Mouse (Mus musculus) Patski (cell line): ENCODE results near the gene Camta1. TPM values are rescaled to one million over a fixed set of nuclear protein-coding genes. Genes with fewer than 3 reads are reported as not detected.
A peak's percentile ranks its signal among the peaks of the same experiment; 100 is the strongest.

Source experiments
- ATAC-seq: fragments of 100-300 bp; one replicate; pipeline ENCODE4 v1.8.0; 2021
- CTCF ChIA-PET: fragments of 350-600 bp; sonication (Branson Sonifier 250); formaldehyde crosslinking; loops from one replicate; lab custom pipeline; 2022; ENCODE audit warnings: inconsistent platforms; lab: Charles Lee
- POLR2A ChIA-PET: fragments of 350-600 bp; sonication (Branson Sonifier 250); formaldehyde crosslinking; loops from one replicate; lab custom pipeline; 2022; ENCODE audit warnings: antibody characterized with exemption, inconsistent platforms; lab: Charles Lee
- DNase-seq: peaks from one replicate; pipeline ENCODE4 v3.0.0-alpha.2; 2011; ENCODE audit warnings: low read depth, low spot score
- H3K27me3 ChIP-seq: fragments of 371-371 bp; one replicate; pipeline ENCODE4 v1.5.1; 2021
- CTCF ChIP-seq: fragments of 100-300 bp; IDR thresholded peaks from one replicate; pipeline ENCODE4 v1.5.1; 2021
- in situ Hi-C: fragments of 300-500 bp; cut with MboI; formaldehyde crosslinking; loops from 3 replicates; pipeline ENCODE4 v1.11.1; 2018; ENCODE audit warnings: low pct_unique_long_range_greater_than_20kb, mixed read lengths
- polyA plus RNA-seq: library from polyadenylated mRNA; unstranded; gene quantifications from one replicate; pipeline ENCODE4 v1.2.3, GENCODE M21; 2021

The Camta1 gene
- polyA plus RNA-seq, 1 experiment from 2014 or later = 28.0 TPM

DNA sequence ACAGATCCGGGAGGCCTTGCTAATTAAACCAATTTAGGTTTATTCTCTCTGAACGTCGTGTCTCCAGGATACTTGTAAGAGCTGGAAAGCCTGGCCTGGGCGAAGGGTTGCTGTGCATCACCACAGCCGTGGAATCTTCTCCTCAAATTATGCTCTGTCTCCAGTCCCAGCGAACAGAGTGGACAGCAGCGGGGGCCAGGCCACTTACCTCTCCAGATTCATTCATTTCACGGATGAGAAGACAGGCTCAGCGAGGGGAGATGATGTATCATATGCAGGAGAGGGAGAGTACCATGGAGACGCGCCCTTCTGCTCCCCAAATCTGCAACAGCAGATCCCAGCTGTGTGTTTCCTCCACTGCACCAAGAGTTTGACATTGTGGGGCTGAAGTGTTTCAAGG is 711.6 kb downstream of the Camta1 start:
- H3K27me3 ChIP-seq = peaks cover 18% of the 10 kb centered on the region
- ATAC-seq (no peak), DNase-seq (no peak)
- in situ Hi-C loops = loop anchor here (25.0 kb wide), 1 partner anchor 737 kb away; no protein-coding TSS in a partner anchor
- no peak for TF ChIP-seq CTCF
- POLR2A ChIA-PET = no interaction called here
- CTCF ChIA-PET = interaction anchor here (1.1 kb wide), 1 partner anchor 8 kb away, joined by 3 read pairs; no protein-coding TSS in a partner anchor

DNA sequence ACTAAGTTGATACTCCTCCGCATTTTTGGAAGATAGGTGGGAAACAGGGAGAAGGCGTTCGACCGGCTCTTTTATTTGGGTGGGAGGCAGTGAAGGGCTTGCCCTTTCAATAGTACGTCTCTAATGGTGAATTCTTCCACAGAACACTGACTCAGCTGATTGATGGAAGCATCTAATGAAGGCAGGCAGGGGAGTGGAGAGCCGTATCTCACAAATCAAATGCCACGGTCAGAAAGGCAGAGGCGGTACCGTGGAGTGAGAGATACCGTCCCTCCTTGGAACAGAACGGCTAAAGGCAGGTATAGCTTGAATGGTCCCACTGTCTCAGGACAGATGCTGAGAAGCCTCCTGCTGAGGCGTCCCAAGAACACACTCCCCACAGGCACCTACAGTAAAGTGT is 714.1 kb downstream of the Camta1 start:
- ATAC-seq (no peak), DNase-seq (no peak)
- CTCF ChIA-PET = no interaction called here
- in situ Hi-C loops = loop anchor here (10.0 kb wide), 1 partner anchor 183 kb away; no protein-coding TSS in a partner anchor
- TF ChIP-seq CTCF = no peak
- POLR2A ChIA-PET = no interaction called here
- peaks cover 13% of the 10 kb centered on the region for H3K27me3 ChIP-seq

DNA sequence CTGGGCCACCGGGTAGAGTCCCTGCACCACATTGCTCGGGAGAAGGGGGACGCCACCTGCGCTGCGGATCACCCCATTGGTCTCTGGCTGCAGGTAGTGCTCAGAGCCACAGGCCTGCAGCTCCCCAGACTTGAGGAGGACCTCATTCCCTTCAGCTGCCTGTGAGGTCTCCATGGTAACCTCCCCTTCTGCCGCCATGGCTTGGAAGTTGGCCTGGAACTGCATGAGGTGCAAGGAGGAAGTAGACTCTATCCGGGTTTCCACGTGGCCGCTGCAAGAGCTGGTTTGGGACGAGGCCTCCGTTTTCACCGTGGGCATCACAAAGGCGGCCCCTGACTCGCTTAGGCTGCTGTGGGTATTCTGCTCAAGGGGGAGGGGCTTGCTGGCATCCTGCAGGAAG is 717.6 kb downstream of the Camta1 start:
- ChIA-PET CTCF (interaction anchor here (1.2 kb wide), 1 partner anchor 710 kb away, joined by 3 read pairs; no protein-coding TSS in a partner anchor), POLR2A (no interaction called here)
- in situ Hi-C loops = loop anchor here (5.0 to 10.0 kb wide), 2 partner anchors 67 to 179 kb away; no protein-coding TSS in a partner anchor
- ATAC-seq (no peak), DNase-seq (no peak)
- H3K27me3 ChIP-seq = peaks cover 17% of the 10 kb centered on the region
- TF ChIP-seq CTCF = no peak

DNA sequence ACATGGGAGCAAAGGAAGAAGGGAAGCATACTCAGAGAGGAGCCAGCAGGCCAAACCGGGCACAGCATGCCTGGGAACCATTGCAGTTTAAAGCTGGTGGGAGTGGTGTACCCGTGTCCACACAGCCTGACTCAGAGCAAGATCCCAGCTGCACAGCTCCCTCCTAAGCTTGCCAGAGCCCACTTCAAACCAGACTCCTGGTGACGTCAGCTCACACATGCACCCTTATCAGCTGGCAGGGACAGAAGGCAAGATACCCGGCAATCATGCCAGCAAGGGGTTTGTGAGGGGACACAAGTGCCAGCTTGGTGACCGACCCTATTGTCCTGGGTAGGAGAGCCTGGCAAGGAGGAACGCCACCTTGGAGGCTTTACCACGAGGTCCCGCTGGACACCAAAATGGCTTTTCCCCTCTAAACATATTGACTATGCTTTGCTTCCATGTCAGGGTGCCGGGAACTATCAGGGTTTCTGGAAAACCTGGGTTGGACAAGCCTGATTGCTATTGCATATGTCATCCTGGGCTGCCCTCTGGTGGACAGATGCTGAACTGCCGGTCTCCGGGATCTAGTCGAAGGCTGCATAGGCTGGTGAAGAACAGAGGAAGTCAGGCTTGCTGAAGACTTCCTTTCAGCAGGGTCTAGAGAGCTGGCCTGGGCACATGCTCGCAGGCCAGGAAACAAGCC is 720.3 kb downstream of the Camta1 start:
- no peak for TF ChIP-seq CTCF
- POLR2A ChIA-PET = no interaction called here
- no peak for DNase-seq
- H3K27me3 ChIP-seq = peaks cover 19% of the 10 kb centered on the region
- CTCF ChIA-PET = interaction anchor here (1.0 to 3.2 kb wide), 6 partner anchors 9 to 71 kb away, joined by 3 to 10 read pairs (median 4); no protein-coding TSS in a partner anchor
- in situ Hi-C loops = loop anchor here (5.0 to 10.0 kb wide), 2 partner anchors 64 to 177 kb away; no protein-coding TSS in a partner anchor
- ATAC-seq = peak; percentile 61

DNA sequence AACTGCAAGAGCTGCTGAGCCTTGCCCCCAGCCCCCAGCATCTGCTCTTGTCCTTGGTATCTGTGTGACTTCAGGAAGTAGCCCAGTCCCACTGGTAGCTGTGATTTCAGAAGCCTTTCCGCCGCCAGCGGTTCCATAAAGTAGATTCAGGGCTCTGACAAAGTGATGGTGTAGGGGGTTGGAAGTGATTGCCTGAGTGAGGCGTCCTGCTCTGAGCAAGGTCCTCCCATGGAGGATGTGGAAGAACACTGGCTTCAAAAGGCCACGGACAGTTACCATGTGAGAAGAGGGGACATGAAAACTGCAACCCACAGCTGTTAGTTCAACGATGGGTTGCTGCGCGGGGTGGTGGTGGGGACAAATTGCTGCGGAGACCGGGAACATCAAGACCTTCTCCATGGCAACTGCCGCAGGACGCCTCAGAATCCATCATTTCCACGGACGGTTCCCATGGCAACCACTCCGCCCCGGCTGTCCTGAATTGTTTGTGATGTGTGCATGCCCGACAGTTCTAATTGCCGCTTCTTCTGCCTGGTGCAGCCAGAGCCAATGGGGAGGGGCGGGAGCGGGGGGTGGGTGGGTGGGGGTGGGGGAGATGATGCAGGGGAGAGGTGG is 721.2 kb downstream of the Camta1 start:
- ATAC-seq = no peak

DNA sequence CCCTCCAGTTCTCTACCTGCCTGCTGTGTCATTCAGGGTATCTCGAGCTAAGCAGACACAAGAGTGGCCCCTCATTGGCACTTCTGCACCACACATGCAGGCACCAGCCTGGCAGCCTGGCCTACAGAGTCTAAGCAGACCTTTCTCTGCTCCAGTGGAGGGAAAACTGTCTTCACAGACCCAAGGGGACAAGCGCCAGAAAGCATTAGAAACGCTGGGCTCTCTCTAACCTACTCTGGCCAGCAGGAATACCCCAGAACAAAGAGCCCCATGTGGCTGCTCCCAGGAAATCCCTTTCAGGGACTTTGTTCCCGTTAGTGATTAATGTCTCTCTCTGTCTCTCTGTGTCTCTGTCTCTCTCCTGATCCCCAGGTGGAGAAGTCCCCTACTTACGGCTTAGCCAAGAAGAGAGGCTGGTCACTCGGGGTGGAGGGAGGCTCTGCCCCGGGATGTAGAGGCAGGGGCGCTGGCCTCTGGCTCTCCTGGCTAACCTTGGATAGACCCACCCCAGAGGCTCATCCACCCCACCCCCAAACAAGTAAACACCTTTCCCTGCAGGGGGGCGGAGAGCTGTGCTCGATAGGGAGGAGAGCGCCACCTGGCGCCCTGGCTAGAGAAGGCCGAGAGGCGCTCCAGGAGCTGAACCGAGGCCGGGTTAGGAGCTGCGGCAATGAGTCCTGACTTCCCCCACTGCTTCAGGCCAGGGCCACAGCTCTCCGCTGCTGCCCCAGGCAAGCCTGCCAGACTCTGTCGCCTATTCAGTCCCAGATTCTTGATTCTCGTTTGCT is 722.4 kb downstream of the Camta1 start:
- ChIA-PET POLR2A (no interaction called here), CTCF (interaction anchor here (0.7 to 3.2 kb wide), 16 partner anchors 16 to 86 kb away, joined by 3 to 11 read pairs (median 4); no protein-coding TSS in a partner anchor)
- TF ChIP-seq CTCF = no peak
- DNase-seq (no peak), ATAC-seq (no peak)
- in situ Hi-C loops = no loop called here
- peaks cover 26% of the 10 kb centered on the region for H3K27me3 ChIP-seq

More for the DNA sequence above, 721.2 kb downstream of the Camta1 start:
- no peak for DNase-seq
- no peak for TF ChIP-seq CTCF
- POLR2A ChIA-PET = no interaction called here
- H3K27me3 ChIP-seq = peaks cover 19% of the 10 kb centered on the region
- CTCF ChIA-PET = interaction anchor here (0.8 to 3.2 kb wide), 12 partner anchors 15 to 76 kb away, joined by 3 to 11 read pairs (median 4); no protein-coding TSS in a partner anchor
- in situ Hi-C loops = loop anchor here (5.0 to 10.0 kb wide), 2 partner anchors 63 to 176 kb away; no protein-coding TSS in a partner anchor

DNA sequence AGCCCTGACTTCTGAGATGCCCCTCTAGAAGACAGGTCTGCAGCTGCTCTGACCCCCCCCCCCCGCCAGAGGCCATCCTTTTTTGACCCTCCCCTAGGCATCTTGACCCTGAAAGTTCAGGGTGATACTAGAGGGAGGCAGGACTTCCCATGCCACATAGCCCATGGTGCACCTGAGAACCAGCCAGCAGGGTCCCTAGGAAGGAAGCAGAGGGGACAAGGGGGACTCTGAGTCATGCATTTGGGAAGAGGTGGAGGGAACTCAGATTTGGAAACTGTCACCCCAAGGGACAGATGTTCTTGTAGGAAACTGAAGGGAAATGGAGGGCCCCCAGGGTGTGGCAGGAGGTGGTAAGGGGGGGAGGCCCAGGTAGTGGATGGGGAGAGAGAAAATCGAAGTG is 723.1 kb downstream of the Camta1 start:
- DNase-seq (no peak), ATAC-seq (no peak)
- ChIA-PET CTCF (interaction anchor here (3.2 kb wide), 1 partner anchor 68 kb away, joined by 10 read pairs; no protein-coding TSS in a partner anchor), POLR2A (no interaction called here)
- in situ Hi-C loops = no loop called here
- peaks cover 26% of the 10 kb centered on the region for H3K27me3 ChIP-seq
- TF ChIP-seq CTCF = no peak

DNA sequence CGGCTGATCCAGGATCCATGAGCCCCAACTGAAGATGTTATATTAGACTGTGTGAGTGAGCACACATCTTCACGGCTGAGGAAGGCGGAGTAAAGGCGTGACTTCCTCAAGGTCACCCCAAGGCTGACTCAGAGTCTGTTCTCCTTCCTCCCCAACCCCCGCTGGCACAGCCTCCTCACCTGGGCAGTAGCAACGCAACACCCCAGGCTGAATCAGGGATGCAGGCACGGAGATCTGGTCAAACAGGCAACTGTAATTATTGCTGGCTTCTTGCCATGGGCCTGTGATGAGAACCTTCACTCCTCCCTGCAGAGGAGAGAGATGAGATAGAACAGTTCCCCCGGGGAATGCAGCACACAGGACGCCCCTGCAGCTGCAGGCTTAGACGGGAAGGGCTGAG is 723.5 kb downstream of the Camta1 start:
- no peak for TF ChIP-seq CTCF
- peaks cover 26% of the 10 kb centered on the region for H3K27me3 ChIP-seq
- POLR2A ChIA-PET = no interaction called here
- in situ Hi-C loops = no loop called here
- DNase-seq = no peak
- CTCF ChIA-PET = no interaction called here
- no peak for ATAC-seq

DNA sequence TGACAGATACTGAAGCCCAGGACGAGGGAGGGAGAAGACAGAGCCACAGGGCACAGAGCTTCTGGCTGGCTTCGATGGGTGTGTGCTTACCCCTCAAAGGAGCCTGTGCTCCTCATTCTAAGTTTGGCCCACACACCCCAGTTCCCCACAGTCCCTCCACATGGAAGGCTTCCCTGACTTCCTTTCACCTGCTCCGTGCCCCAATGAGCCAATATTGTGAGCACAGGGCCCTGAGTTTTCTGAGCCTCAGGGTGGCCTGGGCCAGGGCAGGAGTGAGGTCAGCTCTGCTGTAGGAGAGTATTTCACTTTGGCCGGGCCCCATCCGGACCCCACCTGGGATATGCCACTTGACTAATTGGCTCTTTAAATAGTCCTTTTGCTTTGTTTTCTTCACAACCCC is 724.0 kb downstream of the Camta1 start:
- no peak for TF ChIP-seq CTCF
- in situ Hi-C loops = no loop called here

DNA sequence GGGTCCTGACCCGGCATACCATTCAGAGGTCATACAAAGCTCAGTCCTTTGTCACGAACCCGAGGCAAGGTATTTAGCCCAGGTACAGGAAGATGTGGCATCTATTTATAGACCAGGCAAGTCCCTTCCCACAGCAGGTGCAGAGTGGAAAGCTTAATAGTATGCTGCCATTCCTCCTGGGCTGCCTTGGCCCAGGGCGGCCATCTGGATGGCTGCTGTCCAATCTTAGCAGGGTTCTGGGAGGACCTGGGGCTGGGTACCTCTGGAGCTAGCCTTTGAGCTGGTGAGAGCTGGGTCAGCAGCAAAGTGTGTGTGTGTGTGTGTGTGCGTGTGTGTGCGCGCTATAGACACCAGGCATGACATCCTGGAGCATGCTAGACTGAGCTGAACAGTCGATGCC is 726.2 kb downstream of the Camta1 start:
- H3K27me3 ChIP-seq = peaks cover 29% of the 10 kb centered on the region
- in situ Hi-C loops = no loop called here
- ATAC-seq (no peak), DNase-seq (no peak)
- CTCF ChIA-PET = interaction anchor here (1.3 kb wide), 1 partner anchor 63 kb away, joined by 4 read pairs; no protein-coding TSS in a partner anchor
- POLR2A ChIA-PET = no interaction called here
- no peak for TF ChIP-seq CTCF

More for the DNA sequence above, 724.0 kb downstream of the Camta1 start:
- ATAC-seq = no peak
- peaks cover 26% of the 10 kb centered on the region for H3K27me3 ChIP-seq
- ChIA-PET CTCF (no interaction called here), POLR2A (no interaction called here)
- DNase-seq = no peak
